Mouse (Mus musculus) lung, postnatal 10 days (tissue): ENCODE measurements at regions not wholly inside any gene's neighbourhood (a gene's known extent, or its start where the extent isn't known, plus 50 kb on each side); places are given as distances from the start of the nearest gene placed in this dataset.
A peak's percentile ranks its signal among the peaks of the same experiment; 100 is the strongest.

Experiments used
- DNase-seq: peaks from one replicate; pipeline ENCODE4 v3.0.0; 2021

DNA sequence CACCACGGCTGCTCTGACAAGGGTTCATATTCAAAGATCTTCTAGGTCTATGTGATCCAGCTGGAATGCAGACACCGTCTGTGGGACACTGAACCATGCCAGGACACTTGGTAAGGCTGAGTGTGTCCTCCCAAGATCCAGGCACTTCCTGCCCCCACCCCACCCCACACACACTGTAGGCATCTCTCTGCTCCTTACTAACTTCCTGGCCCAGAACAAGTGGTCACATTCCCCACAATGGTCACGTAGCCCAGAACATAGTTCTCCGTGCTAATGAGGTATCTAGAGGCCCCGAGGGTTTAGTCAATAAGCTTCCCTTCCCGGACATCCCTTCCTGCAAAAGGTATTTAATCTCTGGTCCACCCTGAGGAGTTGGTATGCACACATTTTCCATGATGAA, 54.5 kb upstream of the Cav2 start:
- DNase-seq: peak; percentile 38
